Mouse (Mus musculus) gastrocnemius, postnatal 4 days (tissue): ENCODE results near the gene Efna4. TPM values are rescaled to one million over a fixed set of nuclear protein-coding genes. Genes with fewer than 3 reads are reported as not detected.

ENCODE experiments used
- total RNA-seq, 2 experiments: library from RNA; stranded (reverse); gene quantifications; 2 replicates each; pipeline ENCODE4 v1.2.3; 2021

Efna4 gene
- total RNA-seq, 2 experiments from 2014 or later: 2.6 to 2.8 TPM

Other genes starting within 250 kb of the Efna4 start
- gene Rusc1, start 244.7 kb downstream of the Efna4 start, total RNA-seq: 10 to 100 TPM; 13.3 to 14.0 TPM
- gene Gm43738, start 236.9 kb downstream of the Efna4 start, total RNA-seq: not detected
- 10 to 100 TPM; 61.4 to 80.2 TPM for gene Fdps, start 236.1 kb downstream of the Efna4 start, total RNA-seq
- gene Pklr, start 201.9 kb downstream of the Efna4 start, total RNA-seq: 1 to 10 TPM in 1 of 2 experiments, not detected in 1; 1.1 TPM
- under 1 TPM; 0.39 to 0.91 TPM for gene Hcn3, start 177.8 kb downstream of the Efna4 start, total RNA-seq
- gene Clk2, start 173.2 kb downstream of the Efna4 start, total RNA-seq: 10 to 100 TPM; 31.1 to 39.0 TPM
- gene Scamp3, start 160.6 kb downstream of the Efna4 start, total RNA-seq: 10 to 100 TPM; 41.8 to 43.1 TPM
- gene Fam189b, start 154.9 kb downstream of the Efna4 start, total RNA-seq: 10 to 100 TPM; 19.2 to 22.1 TPM
- 10 to 100 TPM; 30.9 to 32.2 TPM for gene Gba, start 135.1 kb downstream of the Efna4 start, total RNA-seq
- gene Thbs3, start 122.8 kb downstream of the Efna4 start, total RNA-seq: 100 to 1,000 TPM; 142 to 158 TPM
- 10 to 100 TPM; 80.7 to 95.1 TPM for gene Mtx1, start 110.9 kb downstream of the Efna4 start, total RNA-seq
- gene Muc1, start 109.0 kb downstream of the Efna4 start, total RNA-seq: 1 to 10 TPM in 1 of 2 experiments, under 1 TPM in 1; 0.57 to 1.5 TPM
- gene Krtcap2, start 92.1 kb downstream of the Efna4 start, total RNA-seq: 100 to 1,000 TPM in 1 of 2 experiments, 10 to 100 TPM in 1; 99.9 to 117 TPM
- gene Trim46, start 91.7 kb downstream of the Efna4 start, total RNA-seq: under 1 TPM; 0.73 to 0.83 TPM
- gene Dpm3, start 78.7 kb downstream of the Efna4 start, total RNA-seq: 10 to 100 TPM; 61.2 to 62.8 TPM
- 10 to 100 TPM; 31.7 to 37.7 TPM for gene Slc50a1, start 67.5 kb downstream of the Efna4 start, total RNA-seq
- gene Efna1, start 56.9 kb downstream of the Efna4 start, total RNA-seq: 10 to 100 TPM; 20.4 to 21.8 TPM
- not detected for gene Efna3, start 15.1 kb downstream of the Efna4 start, total RNA-seq
- 10 to 100 TPM; 54.6 to 55.8 TPM for gene Adam15, start 12.0 kb upstream of the Efna4 start, total RNA-seq
- gene Dcst2, start 23.9 kb upstream of the Efna4 start, total RNA-seq: under 1 TPM; 0.12 to 0.16 TPM
- gene Dcst1, start 27.2 kb upstream of the Efna4 start, total RNA-seq: under 1 TPM; 0.27 to 0.34 TPM
- gene Zbtb7b, start 56.7 kb upstream of the Efna4 start, total RNA-seq: 10 to 100 TPM; 14.1 to 23.9 TPM
- gene Lenep, start 64.8 kb upstream of the Efna4 start, total RNA-seq: under 1 TPM in 1 of 2 experiments, not detected in 1; 0.83 TPM
- gene Flad1, start 73.8 kb upstream of the Efna4 start, total RNA-seq: 10 to 100 TPM; 21.9 to 27.2 TPM
- 10 to 100 TPM; 35.7 to 44.5 TPM for gene Cks1b, start 80.4 kb upstream of the Efna4 start, total RNA-seq
- gene Shc1, start 80.4 kb upstream of the Efna4 start, total RNA-seq: 10 to 100 TPM; 73.1 to 80.6 TPM
- 10 to 100 TPM; 31.9 to 35.0 TPM for gene Pygo2, start 92.2 kb upstream of the Efna4 start, total RNA-seq
- 100 to 1,000 TPM; 193 to 208 TPM for gene Pbxip1, start 98.7 kb upstream of the Efna4 start, total RNA-seq
- 10 to 100 TPM; 13.1 to 16.1 TPM for gene Pmvk, start 116.5 kb upstream of the Efna4 start, total RNA-seq
- 10 to 100 TPM; 13.6 to 16.5 TPM for gene Kcnn3, start 182.1 kb upstream of the Efna4 start, total RNA-seq